Mouse (Mus musculus): ENCODE results near the gene Ighmbp2. TPM values are rescaled to one million over a fixed set of nuclear protein-coding genes. Genes with fewer than 3 reads are reported as not detected.

The Ighmbp2 gene
- total RNA-seq, 2 experiments from 2014 or later, result 0.42 to 1.7 TPM

Other genes with a start within 250 kb of the Ighmbp2 start
- gene Mrpl21, start 116 bp downstream of the Ighmbp2 start, total RNA-seq (2015; ENCODE audit: low replicate concordance), result 29.2 and 33.5 TPM in 2 replicates
- gene Mrpl21, start 116 bp downstream of the Ighmbp2 start, total RNA-seq (2017; ENCODE audit: low replicate concordance), result 13.6 and 30.7 TPM in 2 replicates
- gene Cpt1a, start 39.3 kb upstream of the Ighmbp2 start, total RNA-seq (2015; ENCODE audit: low replicate concordance), result 17.6 and 22.3 TPM in 2 replicates
- 10.7 and 15.7 TPM in 2 replicates for gene Cpt1a, start 39.3 kb upstream of the Ighmbp2 start, total RNA-seq (2017; ENCODE audit: low replicate concordance)
- gene Tesmin, start 105.8 kb upstream of the Ighmbp2 start, total RNA-seq (2015; ENCODE audit: low replicate concordance), result 1.7 TPM in 1 of 2 replicates, not detected in the other
- gene Tesmin, start 105.8 kb upstream of the Ighmbp2 start, total RNA-seq (2017; ENCODE audit: low replicate concordance), result not detected in 2 replicates
- not detected in 2 replicates for gene Gal, start 131.5 kb upstream of the Ighmbp2 start, total RNA-seq (2015; ENCODE audit: low replicate concordance)
- gene Gal, start 131.5 kb upstream of the Ighmbp2 start, total RNA-seq (2017; ENCODE audit: low replicate concordance), result not detected in 2 replicates

All from erythroid progenitor cell, adult 5-6 weeks (primary cell).